Mouse (Mus musculus) forebrain, embryonic 10.5 days (tissue): Measurements from ENCODE around the gene Commd2. TPM values are rescaled to one million over a fixed set of nuclear protein-coding genes. Genes with fewer than 3 reads are reported as not detected.
A peak's percentile ranks its signal among the peaks of the same experiment; 100 is the strongest.

Experiments used
- DNase-seq: peaks from one replicate; pipeline ENCODE4 v3.0.0-alpha.2; 2017; ENCODE audit warnings: low spot score; ENCODE audit errors: extremely low spot score
- H3K27ac ChIP-seq: fragments of 300-500 bp; sonication (generic); 2 replicates; pipeline ENCODE4 v1.5.1; 2016; ENCODE audit warnings: mild to moderate bottlenecking
- H3K27me3 ChIP-seq: fragments of 300-500 bp; sonication (generic); 2 replicates; pipeline ENCODE4 v1.6.1; 2016; ENCODE audit warnings: mild to moderate bottlenecking; ENCODE audit not compliant: poor library complexity, severe bottlenecking
- H3K36me3 ChIP-seq: fragments of 300-500 bp; sonication (generic); replicated peaks from 2 replicates; pipeline ENCODE4 v1.6.1; 2016; ENCODE audit warnings: mild to moderate bottlenecking, moderate library complexity
- H3K4me1 ChIP-seq: fragments of 300-500 bp; sonication (generic); 2 replicates; pipeline ENCODE4 v1.6.1; 2016
- H3K4me3 ChIP-seq: fragments of 300-500 bp; sonication (generic); 2 replicates; pipeline ENCODE4 v1.5.1; 2016; ENCODE audit warnings: mild to moderate bottlenecking, moderate library complexity
- H3K9me3 ChIP-seq: fragments of 300-500 bp; sonication (generic); 2 replicates; pipeline ENCODE4 v1.6.1; 2016; ENCODE audit warnings: mild to moderate bottlenecking, moderate library complexity
- WGBS: fragments of 180-500 bp; shearing (Covaris S2); methylation state at CpG from one replicate; pipeline ENCODE4 v1.1.7; 2016; 5-methylcytosine and 5-hydroxymethylcytosine counted together
- polyA plus RNA-seq: library from polyadenylated mRNA; unstranded; fragments of >200 nt; fragmentation: Nextera tagmentation; extraction: Ambion mirVana; gene quantifications from 2 replicates; pipeline ENCODE4 v1.2.1, GENCODE M21; 2016

The Commd2 gene
- polyA plus RNA-seq, 1 experiment from 2014 or later, result 93.2 TPM

DNA sequence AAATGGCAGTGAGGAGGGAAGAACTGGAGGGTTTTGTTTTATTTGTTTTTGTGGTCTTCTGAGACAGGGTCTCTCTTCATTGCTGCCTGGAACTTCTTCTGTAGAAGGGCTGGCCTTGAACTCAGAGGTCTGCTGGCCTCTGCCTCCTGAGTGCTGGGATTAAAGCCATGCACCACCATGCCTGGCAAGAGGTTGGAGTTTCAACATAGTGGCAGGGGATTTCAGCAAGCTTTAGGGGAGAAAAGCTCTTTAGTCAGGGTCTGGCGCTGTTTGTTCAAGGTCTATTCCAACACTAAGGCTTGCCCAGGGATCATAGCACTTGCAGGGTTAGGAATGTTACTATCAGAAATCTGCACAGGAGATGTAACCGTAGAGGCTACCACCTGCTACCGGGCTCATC is 2.1 kb upstream of the Commd2 start:
- no peak overlapping the region for H3K4me3 ChIP-seq
- H3K27me3 ChIP-seq, result no peaks in the 10 kb centered on the region
- H3K27ac ChIP-seq, result no peak overlapping the region
- no peaks in the 10 kb centered on the region for H3K9me3 ChIP-seq
- H3K4me1 ChIP-seq, result peaks cover 6% of the 10 kb centered on the region
- whole genome bisulfite sequencing, result 82% methylated on average over 3 of the region's 3 CpGs
- peaks cover 10% of the 10 kb centered on the region for H3K36me3 ChIP-seq
- DNase-seq, result no peak

- DNase-seq, result no peak
- WGBS, result 90% methylated on average over 3 of the region's 3 CpGs
- H3K27ac ChIP-seq, result no peak overlapping the region
- no peaks in the 10 kb centered on the region for H3K27me3 ChIP-seq
- H3K36me3 ChIP-seq, result peaks cover 17% of the 10 kb centered on the region
- no peaks in the 10 kb centered on the region for H3K9me3 ChIP-seq
- no peak overlapping the region for H3K4me3 ChIP-seq
- H3K4me1 ChIP-seq, result peaks cover 6% of the 10 kb centered on the region
Measured at GRCm38 (mm10) chr3:57652485-57652884, 970 bp upstream of the Commd2 start.

DNA sequence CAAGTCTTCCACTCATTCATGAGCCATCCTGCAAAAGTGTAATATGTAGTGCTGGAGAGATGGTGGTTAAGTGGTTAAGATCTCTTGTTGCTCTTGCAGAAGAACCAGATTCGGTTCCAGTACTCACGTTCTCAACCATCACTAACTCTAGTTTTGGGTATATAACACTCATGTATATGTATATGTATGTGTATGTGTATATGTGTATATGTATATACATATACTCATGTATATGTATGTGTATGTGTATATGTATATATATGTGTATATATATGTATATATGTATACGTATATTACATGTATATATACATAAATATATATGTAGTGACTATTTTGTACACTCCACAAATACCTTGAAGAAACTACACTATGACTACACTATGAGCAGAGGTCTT is 347 bp upstream of the Commd2 start:
- Histone ChIP-seq H3K4me1 (peaks cover 6% of the 10 kb centered on the region), H3K4me3 (peak overlapping the region; percentile 84), H3K27ac (peak overlapping the region; percentile 91), H3K27me3 (no peaks in the 10 kb centered on the region), H3K9me3 (no peaks in the 10 kb centered on the region), H3K36me3 (peaks cover 21% of the 10 kb centered on the region)
- WGBS, result 83% methylated on average over 3 of the region's 3 CpGs
- no peak for DNase-seq

GRCm38 (mm10) chr3:57643191-57643590 is 8.3 kb downstream of the Commd2 start:
- H3K27ac ChIP-seq, result no peak overlapping the region
- WGBS, result 91% methylated on average over 6 of the region's 6 CpGs
- no peaks in the 10 kb centered on the region for H3K4me1 ChIP-seq
- no peaks in the 10 kb centered on the region for H3K9me3 ChIP-seq
- H3K4me3 ChIP-seq, result no peak overlapping the region
- peaks cover 42% of the 10 kb centered on the region for H3K36me3 ChIP-seq
- H3K27me3 ChIP-seq, result no peaks in the 10 kb centered on the region
- DNase-seq, result no peak

DNA sequence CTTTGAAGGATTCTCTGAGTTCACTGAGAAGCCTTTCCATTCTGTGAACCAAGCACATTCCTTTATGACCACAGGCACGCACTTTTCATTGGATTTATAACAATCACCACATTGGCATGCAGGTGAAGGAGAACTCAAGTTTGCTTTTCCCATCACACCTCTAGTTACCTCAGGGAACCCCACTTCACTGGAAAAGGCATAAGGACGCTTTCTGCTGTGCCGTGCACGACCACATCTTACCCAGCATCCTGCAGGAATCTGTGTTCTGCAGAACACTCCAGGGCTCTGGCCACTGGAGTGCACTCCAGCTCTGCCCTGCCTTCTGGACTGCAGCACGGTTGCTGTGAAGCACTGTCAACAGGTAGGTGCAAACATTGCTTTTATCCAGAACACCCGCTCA is 13.9 kb downstream of the Commd2 start:
- H3K27me3 ChIP-seq, result no peaks in the 10 kb centered on the region
- DNase-seq, result no peak
- H3K9me3 ChIP-seq, result no peaks in the 10 kb centered on the region
- H3K4me3 ChIP-seq, result no peak overlapping the region
- H3K27ac ChIP-seq, result no peak overlapping the region
- no peaks in the 10 kb centered on the region for H3K36me3 ChIP-seq
- no peaks in the 10 kb centered on the region for H3K4me1 ChIP-seq
- WGBS, result 82% methylated on average over 6 of the region's 6 CpGs

DNA sequence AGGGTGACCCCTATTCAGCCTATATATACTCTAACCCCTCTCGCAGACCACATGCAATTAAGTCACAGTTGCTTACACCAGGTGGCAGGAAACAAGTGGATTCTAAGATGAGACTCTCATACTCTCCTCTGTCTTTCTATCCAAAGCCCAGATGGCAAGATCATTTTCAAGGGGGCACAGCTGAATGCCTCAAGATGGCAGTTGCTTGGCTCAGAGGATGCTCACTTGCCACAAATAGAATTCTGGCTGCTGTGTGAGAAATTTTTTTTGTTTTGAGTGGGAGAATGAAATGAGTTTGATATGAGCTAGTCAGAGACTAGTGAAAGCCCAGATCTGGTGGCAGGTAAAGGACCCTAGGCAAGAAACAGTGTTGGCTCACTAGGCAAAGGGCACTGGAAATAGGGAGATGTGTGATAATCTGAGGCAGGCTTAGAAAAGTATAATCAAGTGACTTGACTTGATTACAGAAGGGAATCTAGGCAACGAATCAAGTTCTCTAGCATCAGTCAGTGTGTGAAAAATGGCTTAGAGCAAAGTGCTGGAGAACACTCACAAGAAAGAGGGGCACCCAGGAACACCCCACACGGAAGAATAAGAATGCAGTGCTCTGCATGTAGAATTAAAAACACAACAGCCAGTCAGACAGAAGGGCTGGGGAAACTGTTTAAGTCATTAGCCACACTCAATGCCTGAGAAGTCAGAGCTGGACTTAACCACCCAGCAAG is 16.6 kb downstream of the Commd2 start:
- H3K4me1 ChIP-seq, result no peaks in the 10 kb centered on the region
- no peak overlapping the region for H3K27ac ChIP-seq
- no peaks in the 10 kb centered on the region for H3K9me3 ChIP-seq
- 88% methylated on average over 3 of the region's 3 CpGs for WGBS
- DNase-seq, result no peak
- no peak overlapping the region for H3K4me3 ChIP-seq
- H3K27me3 ChIP-seq, result no peaks in the 10 kb centered on the region
- no peaks in the 10 kb centered on the region for H3K36me3 ChIP-seq

GRCm38 (mm10) chr3:57626954-57627513 is 24.5 kb downstream of the Commd2 start:
- H3K27me3 ChIP-seq, result no peaks in the 10 kb centered on the region
- H3K36me3 ChIP-seq, result no peaks in the 10 kb centered on the region
- H3K27ac ChIP-seq, result no peak overlapping the region
- 85% methylated on average over 11 of the region's 11 CpGs for WGBS
- peaks cover 11% of the 10 kb centered on the region for H3K4me1 ChIP-seq
- H3K9me3 ChIP-seq, result no peaks in the 10 kb centered on the region
- no peak overlapping the region for H3K4me3 ChIP-seq
- no peak for DNase-seq

DNA sequence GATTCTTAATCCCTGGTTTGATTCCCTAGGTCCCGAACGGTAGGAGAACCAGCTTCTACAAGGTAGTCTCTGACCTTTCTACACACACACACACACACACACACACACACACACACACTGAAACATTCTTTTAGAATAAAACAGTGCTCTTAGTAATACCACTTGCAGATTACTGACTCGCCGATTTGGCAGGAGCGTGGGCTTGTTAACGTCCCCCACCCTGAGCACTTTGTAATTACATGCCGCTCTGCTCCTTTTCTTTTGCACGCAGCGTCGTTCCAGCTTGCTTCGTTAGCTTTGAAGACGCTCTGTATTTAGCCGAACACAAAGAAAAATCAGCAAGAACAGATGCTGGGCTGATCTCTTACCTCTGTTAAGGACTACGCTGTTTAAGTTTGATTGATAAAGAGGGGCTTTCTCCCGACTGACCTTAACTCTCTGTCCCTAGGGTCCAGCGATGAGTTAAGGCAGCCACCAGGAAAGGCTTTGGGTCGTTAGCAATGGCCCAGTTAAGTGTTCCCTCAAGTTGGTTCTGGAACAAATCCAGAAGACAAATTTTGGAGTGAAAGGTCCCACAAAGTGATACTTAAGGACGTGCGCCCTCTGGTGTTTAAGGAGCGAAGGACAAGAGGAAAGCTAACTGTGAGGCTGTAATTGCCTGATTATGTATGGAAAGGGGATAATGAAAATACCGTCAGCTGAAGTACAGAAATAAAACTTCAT is 26.1 kb downstream of the Commd2 start:
- Histone ChIP-seq H3K4me1 (peaks cover 11% of the 10 kb centered on the region), H3K4me3 (peak overlapping the region; percentile 37), H3K9me3 (no peaks in the 10 kb centered on the region), H3K27me3 (no peaks in the 10 kb centered on the region), H3K36me3 (no peaks in the 10 kb centered on the region), H3K27ac (peak overlapping the region; percentile 80)
- peak; percentile 81 for DNase-seq
- WGBS, result 16% methylated on average over 21 of the region's 21 CpGs

DNA sequence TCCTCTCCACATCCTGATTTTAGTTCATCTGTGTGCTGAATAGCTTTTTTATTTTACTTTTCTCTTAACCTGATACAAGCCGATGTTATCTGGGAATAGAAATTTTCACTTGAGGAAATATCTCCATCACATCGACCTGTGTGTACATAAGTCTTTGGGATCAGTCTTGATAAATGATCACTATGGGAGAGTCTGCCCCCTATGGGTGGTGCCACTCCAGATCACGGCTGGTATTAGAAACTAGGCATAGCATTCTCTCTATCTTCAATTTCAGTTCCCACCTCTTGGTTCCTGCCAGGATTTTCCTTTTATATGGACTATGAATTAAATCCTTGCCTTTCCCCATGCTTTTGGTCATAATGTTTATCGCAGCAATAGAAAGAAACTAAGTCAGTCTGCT is 31.8 kb downstream of the Commd2 start:
- no peaks in the 10 kb centered on the region for H3K9me3 ChIP-seq
- DNase-seq, result no peak
- H3K36me3 ChIP-seq, result no peaks in the 10 kb centered on the region
- no peaks in the 10 kb centered on the region for H3K4me1 ChIP-seq
- no peaks in the 10 kb centered on the region for H3K27me3 ChIP-seq
- H3K27ac ChIP-seq, result no peak overlapping the region
- no peak overlapping the region for H3K4me3 ChIP-seq
- WGBS, result 81% methylated on average over 4 of the region's 4 CpGs

- H3K9me3 ChIP-seq, result no peaks in the 10 kb centered on the region
- no peak overlapping the region for H3K4me3 ChIP-seq
- no peak for DNase-seq
- H3K36me3 ChIP-seq, result no peaks in the 10 kb centered on the region
- no peaks in the 10 kb centered on the region for H3K4me1 ChIP-seq
- no peak overlapping the region for H3K27ac ChIP-seq
- no peaks in the 10 kb centered on the region for H3K27me3 ChIP-seq
- 92% methylated on average over 4 of the region's 4 CpGs for WGBS
Measured at GRCm38 (mm10) chr3:57615652-57616051, 35.9 kb downstream of the Commd2 start.

DNA sequence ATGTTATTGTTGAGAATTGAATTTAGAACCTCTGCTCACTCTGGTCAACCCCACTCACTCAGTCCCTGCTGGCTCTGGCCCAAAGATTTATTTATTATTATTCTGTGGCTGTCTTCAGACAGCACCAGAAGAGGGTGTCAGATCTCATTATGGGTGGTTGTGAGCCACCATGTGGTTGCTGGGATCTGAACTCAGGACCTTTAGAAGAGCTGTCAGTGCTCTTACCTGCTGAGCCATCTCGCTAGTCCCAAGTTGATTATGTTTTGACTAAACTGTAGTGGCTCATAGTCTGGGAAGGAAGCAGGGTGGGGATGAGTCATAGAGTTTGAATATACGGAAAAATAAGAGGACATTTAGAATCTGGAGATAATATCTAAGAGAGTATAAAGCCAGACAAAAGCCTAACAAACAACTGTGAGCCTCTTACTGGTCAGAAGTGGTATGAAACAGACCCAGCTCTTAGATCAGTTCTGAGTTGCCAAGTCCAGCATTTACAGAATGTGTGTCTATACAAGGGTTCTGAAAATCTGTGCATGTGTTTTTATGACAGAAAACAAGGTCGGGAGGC is 39.0 kb downstream of the Commd2 start:
- Histone ChIP-seq H3K9me3 (no peaks in the 10 kb centered on the region), H3K27ac (no peak overlapping the region), H3K4me3 (no peak overlapping the region), H3K36me3 (no peaks in the 10 kb centered on the region), H3K4me1 (no peaks in the 10 kb centered on the region), H3K27me3 (no peaks in the 10 kb centered on the region)
- DNase-seq, result no peak
- WGBS, result 84% methylated on average over 3 of the region's 3 CpGs

DNA sequence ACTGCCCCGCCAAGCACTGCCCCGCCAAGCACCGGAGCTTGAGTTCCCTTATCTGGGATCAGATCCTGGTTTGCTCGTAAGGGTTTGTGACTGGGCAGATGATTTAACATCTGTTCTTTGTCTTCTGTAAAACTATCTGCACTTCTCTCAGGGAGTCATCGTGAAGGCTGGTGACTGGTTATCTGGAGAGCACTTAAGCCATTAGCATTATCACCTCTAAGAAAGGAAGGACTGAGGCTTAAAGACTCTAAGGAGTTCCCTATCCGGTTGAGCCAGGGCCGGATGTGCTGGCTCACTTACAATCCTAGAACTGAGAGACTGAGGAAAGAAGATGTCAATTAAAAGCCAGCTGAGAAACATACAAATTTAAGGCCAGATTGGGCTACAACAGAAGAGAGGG is 39.7 kb downstream of the Commd2 start:
- no peak for DNase-seq
- Histone ChIP-seq H3K36me3 (no peaks in the 10 kb centered on the region), H3K4me1 (no peaks in the 10 kb centered on the region), H3K27me3 (no peaks in the 10 kb centered on the region), H3K4me3 (no peak overlapping the region), H3K9me3 (no peaks in the 10 kb centered on the region), H3K27ac (no peak overlapping the region)
- WGBS, result 90% methylated on average over 7 of the region's 7 CpGs

DNA sequence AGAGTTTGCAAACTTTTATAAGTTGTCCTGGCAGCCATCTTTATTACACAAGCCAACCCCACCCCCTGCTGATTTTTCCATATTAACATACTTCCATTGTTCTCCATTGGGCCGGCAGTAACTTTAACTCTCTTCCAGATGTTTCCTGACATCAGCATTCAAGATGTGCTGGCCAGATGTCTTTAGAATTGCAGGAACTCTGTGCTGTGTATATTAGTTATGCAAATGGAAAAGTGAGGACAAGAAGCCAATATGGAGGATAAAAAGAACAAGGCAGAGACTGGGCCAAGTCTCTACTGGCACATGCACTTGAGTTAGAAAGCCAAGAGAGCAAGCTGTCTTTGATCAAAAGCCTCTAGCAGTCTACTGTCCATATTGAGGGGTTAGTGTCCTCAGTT is 46.9 kb downstream of the Commd2 start:
- Histone ChIP-seq H3K9me3 (no peaks in the 10 kb centered on the region), H3K27me3 (no peaks in the 10 kb centered on the region), H3K4me3 (no peak overlapping the region), H3K27ac (no peak overlapping the region), H3K4me1 (no peaks in the 10 kb centered on the region), H3K36me3 (no peaks in the 10 kb centered on the region)
- no peak for DNase-seq
- 68% methylated on average over 1 of the region's 1 CpGs for WGBS
